Mouse (Mus musculus) heart, embryonic 16.5 days (tissue): ENCODE measurements around the gene 4930558K02Rik. TPM values are rescaled to one million over a fixed set of nuclear protein-coding genes. Genes with fewer than 3 reads are reported as not detected.

Source experiments
- ATAC-seq: fragments of 200-750 bp; cut with Nextera tagmentation; replicated peaks from 2 replicates; pipeline ENCODE4 v1.8.0; 2017; ENCODE audit warnings: moderate number of reproducible peaks; ENCODE audit not compliant: insufficient read depth, low FRiP score; ENCODE audit errors: extremely low read depth
- H3K27ac ChIP-seq: fragments of 300-500 bp; sonication (generic); 2 replicates; pipeline ENCODE4 v1.5.1; 2014; ENCODE audit warnings: mild to moderate bottlenecking, low read length, control low read depth, moderate library complexity
- H3K27me3 ChIP-seq: fragments of 300-500 bp; sonication (generic); 2 replicates; pipeline ENCODE4 v1.6.1; 2014; ENCODE audit warnings: low read length, mixed read lengths; ENCODE audit not compliant: control insufficient read depth, insufficient read depth
- H3K36me3 ChIP-seq: fragments of 300-500 bp; sonication (generic); 2 replicates; pipeline ENCODE4 v1.6.1; 2014; ENCODE audit not compliant: control insufficient read depth, insufficient read depth
- H3K4me1 ChIP-seq: fragments of 300-500 bp; sonication (generic); 2 replicates; pipeline ENCODE4 v1.6.1; 2014; ENCODE audit warnings: low read length, mixed read lengths; ENCODE audit not compliant: control insufficient read depth, insufficient read depth
- H3K4me2 ChIP-seq: fragments of 300-500 bp; sonication (generic); 2 replicates; pipeline ENCODE4 v1.6.1; 2014; ENCODE audit warnings: low read depth, mild to moderate bottlenecking, control low read depth, low read length
- H3K4me3 ChIP-seq: fragments of 300-500 bp; sonication (generic); 2 replicates; pipeline ENCODE4 v1.5.1; 2014; ENCODE audit warnings: mild to moderate bottlenecking, control low read depth, low read length
- H3K9ac ChIP-seq: fragments of 300-500 bp; sonication (generic); 2 replicates; pipeline ENCODE4 v1.6.1; 2014; ENCODE audit warnings: low read length, control low read depth
- H3K9me3 ChIP-seq: fragments of 300-500 bp; sonication (generic); replicated peaks from 2 replicates; pipeline ENCODE4 v1.6.1; 2016; ENCODE audit warnings: low read length; ENCODE audit not compliant: control insufficient read depth
- WGBS: fragments of 180-500 bp; shearing (Covaris S2); extraction: QIAGEN DNeasy Blood & Tissue Kit; methylation state at CpG from one replicate; pipeline ENCODE4 v1.1.7; 2014; 5-methylcytosine and 5-hydroxymethylcytosine counted together
- polyA plus RNA-seq: library from polyadenylated mRNA; unstranded; fragments of >200 nt; fragmentation: Nextera tagmentation; extraction: Ambion mirVana; gene quantifications from 2 replicates; pipeline ENCODE4 v1.2.1, GENCODE M21; 2015

The 4930558K02Rik gene
- polyA plus RNA-seq, 1 experiment from 2014 or later = not detected

GRCm38 (mm10) chr1:161980626-161981298, 1.3 kb upstream of the 4930558K02Rik start:
- Histone ChIP-seq H3K27me3 (no peaks in the 10 kb centered on the region), H3K9me3 (no peaks in the 10 kb centered on the region), H3K4me2 (no peak overlapping the region), H3K4me3 (no peak overlapping the region), H3K4me1 (0 out of 2 replicates have a peak, but pooled peaks cover 5% of the 10 kb centered on the region), H3K9ac (no peak overlapping the region), H3K36me3 (no peaks in the 10 kb centered on the region), H3K27ac (no peak overlapping the region)
- ATAC-seq = no peak
- 73% methylated on average over 9 of the region's 9 CpGs for WGBS

GRCm38 (mm10) chr1:161980046-161980445, 610 bp upstream of the 4930558K02Rik start:
- 0 out of 2 replicates have a peak, but pooled peaks cover 5% of the 10 kb centered on the region for H3K4me1 ChIP-seq
- H3K9ac ChIP-seq = no peak overlapping the region
- no peaks in the 10 kb centered on the region for H3K27me3 ChIP-seq
- no peak overlapping the region for H3K4me2 ChIP-seq
- H3K27ac ChIP-seq = no peak overlapping the region
- H3K36me3 ChIP-seq = no peaks in the 10 kb centered on the region
- no peak overlapping the region for H3K4me3 ChIP-seq
- H3K9me3 ChIP-seq = no peaks in the 10 kb centered on the region
- no peak for ATAC-seq
- 82% methylated on average over 2 of the region's 2 CpGs for WGBS

DNA sequence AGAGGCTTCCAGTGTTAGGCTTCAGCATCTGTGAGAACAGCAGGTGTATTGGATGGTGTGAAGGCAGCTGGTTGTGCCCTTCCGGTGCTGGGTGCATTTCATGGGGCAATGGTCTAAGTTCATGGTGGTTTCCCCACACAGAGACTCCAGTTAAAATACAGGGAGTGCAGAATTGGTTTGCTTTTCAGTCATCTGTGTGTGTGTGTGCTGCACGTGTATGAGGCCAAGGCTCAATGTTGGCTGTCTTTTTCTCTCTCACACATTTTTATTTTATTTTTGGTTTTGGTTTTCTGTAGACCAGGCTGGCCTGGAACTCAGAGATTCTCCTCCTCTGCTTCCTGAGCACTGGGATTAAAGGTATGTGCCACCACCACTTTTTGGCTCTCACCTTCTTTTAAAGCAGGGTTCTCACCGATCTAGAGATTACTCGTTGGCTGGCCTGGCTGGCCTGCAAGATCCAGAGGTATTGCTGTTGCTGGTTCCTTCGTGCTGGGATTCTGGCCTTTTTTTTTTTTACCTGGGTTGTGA, 1.2 kb downstream of the 4930558K02Rik start:
- Histone ChIP-seq H3K9me3 (no peaks in the 10 kb centered on the region), H3K27ac (no peak overlapping the region), H3K27me3 (no peaks in the 10 kb centered on the region), H3K4me3 (no peak overlapping the region), H3K4me2 (no peak overlapping the region), H3K9ac (no peak overlapping the region), H3K4me1 (no peaks in the 10 kb centered on the region), H3K36me3 (no peaks in the 10 kb centered on the region)
- no peak for ATAC-seq
- 82% methylated on average over 5 of the region's 5 CpGs for WGBS

DNA sequence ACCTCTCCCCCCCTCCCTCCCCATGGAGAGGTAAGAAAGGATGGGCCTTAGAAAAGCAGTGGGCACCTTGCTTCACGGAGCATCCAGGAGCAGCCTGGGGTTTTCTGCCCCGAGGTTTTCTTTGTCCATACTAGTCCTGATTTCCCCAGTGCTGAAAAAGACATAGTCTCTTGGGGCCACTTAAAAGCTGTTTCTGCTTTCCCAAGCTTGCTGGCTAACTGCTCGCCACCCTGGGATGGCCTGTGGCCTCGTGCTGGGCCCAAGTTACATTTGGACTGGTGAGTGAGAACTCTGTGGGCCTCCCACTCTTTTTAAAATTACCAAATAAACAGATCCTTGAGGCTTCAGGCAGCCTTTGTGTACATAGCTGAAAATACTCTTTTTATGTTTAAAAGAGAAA, 2.1 kb downstream of the 4930558K02Rik start:
- Histone ChIP-seq H3K4me1 (no peaks in the 10 kb centered on the region), H3K9ac (no peak overlapping the region), H3K4me3 (no peak overlapping the region), H3K27ac (no peak overlapping the region), H3K27me3 (no peaks in the 10 kb centered on the region), H3K4me2 (no peak overlapping the region), H3K36me3 (no peaks in the 10 kb centered on the region), H3K9me3 (no peaks in the 10 kb centered on the region)
- WGBS = 73% methylated on average over 4 of the region's 4 CpGs
- ATAC-seq = no peak

- no peak overlapping the region for H3K4me2 ChIP-seq
Observed at GRCm38 (mm10) chr1:161976255-161977182, 2.9 kb downstream of the 4930558K02Rik start.

DNA sequence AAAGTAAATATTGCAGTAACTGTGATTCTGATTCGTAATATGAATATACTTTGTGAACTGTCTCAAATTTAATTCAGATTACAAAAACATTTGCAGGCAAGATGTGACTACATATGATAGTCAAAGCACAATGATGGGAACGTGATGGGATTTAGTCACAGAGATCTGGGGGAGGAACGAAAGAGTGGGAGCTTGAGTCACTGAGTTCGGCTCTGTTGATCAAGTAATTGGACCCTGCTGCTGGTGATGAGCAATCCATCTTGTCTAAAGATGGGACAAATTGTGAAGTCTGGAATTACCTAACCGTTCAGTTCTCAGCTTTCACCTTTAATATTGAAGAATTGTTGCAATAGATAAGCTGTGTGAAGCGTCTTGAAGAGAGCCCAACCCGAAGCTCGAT, 7.2 kb downstream of the 4930558K02Rik start:
- no peaks in the 10 kb centered on the region for H3K27me3 ChIP-seq
- ATAC-seq = no peak
- no peak overlapping the region for H3K27ac ChIP-seq
- no peak overlapping the region for H3K4me2 ChIP-seq
- WGBS = 85% methylated on average over 8 of the region's 8 CpGs
- peaks cover 15% of the 10 kb centered on the region for H3K4me1 ChIP-seq
- H3K9me3 ChIP-seq = no peaks in the 10 kb centered on the region
- H3K36me3 ChIP-seq = peaks cover 7% of the 10 kb centered on the region; the same call in 1 of the 2 replicates
- H3K9ac ChIP-seq = no peak overlapping the region
- no peak overlapping the region for H3K4me3 ChIP-seq

More at GRCm38 (mm10) chr1:161976255-161977182, 2.9 kb downstream of the 4930558K02Rik start:
- Histone ChIP-seq H3K4me3 (no peak overlapping the region), H3K9ac (no peak overlapping the region), H3K27ac (no peak overlapping the region), H3K36me3 (no peaks in the 10 kb centered on the region), H3K9me3 (no peaks in the 10 kb centered on the region), H3K4me1 (no peaks in the 10 kb centered on the region), H3K27me3 (no peaks in the 10 kb centered on the region)
- whole genome bisulfite sequencing = 41% methylated on average over 16 of the region's 16 CpGs
- ATAC-seq = peak; percentile 73

DNA sequence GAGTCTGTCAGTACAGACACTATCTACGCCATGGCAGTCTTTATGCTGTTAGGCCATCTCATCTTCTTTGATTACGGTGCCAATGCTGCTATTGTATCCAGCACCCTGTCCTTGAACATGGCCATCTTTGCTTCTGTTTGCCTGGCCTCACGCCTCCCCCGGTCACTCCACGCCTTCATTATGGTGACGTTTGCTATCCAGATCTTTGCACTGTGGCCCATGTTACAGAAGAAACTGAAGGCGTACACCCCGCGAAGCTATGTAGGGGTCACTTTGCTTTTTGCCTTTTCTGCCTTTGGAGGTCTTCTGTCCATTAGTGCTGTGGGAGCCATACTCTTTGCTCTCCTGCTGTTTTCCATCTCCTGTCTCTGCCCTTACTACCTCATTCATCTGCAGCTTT, 8.6 kb downstream of the 4930558K02Rik start:
- no peaks in the 10 kb centered on the region for H3K27me3 ChIP-seq
- no peak overlapping the region for H3K4me2 ChIP-seq
- no peak overlapping the region for H3K4me3 ChIP-seq
- no peak overlapping the region for H3K9ac ChIP-seq
- no peak overlapping the region for H3K27ac ChIP-seq
- no peak for ATAC-seq
- peaks cover 15% of the 10 kb centered on the region for H3K4me1 ChIP-seq
- peaks cover 7% of the 10 kb centered on the region; the same call in 1 of the 2 replicates for H3K36me3 ChIP-seq
- no peaks in the 10 kb centered on the region for H3K9me3 ChIP-seq
- 94% methylated on average over 9 of the region's 9 CpGs for WGBS

DNA sequence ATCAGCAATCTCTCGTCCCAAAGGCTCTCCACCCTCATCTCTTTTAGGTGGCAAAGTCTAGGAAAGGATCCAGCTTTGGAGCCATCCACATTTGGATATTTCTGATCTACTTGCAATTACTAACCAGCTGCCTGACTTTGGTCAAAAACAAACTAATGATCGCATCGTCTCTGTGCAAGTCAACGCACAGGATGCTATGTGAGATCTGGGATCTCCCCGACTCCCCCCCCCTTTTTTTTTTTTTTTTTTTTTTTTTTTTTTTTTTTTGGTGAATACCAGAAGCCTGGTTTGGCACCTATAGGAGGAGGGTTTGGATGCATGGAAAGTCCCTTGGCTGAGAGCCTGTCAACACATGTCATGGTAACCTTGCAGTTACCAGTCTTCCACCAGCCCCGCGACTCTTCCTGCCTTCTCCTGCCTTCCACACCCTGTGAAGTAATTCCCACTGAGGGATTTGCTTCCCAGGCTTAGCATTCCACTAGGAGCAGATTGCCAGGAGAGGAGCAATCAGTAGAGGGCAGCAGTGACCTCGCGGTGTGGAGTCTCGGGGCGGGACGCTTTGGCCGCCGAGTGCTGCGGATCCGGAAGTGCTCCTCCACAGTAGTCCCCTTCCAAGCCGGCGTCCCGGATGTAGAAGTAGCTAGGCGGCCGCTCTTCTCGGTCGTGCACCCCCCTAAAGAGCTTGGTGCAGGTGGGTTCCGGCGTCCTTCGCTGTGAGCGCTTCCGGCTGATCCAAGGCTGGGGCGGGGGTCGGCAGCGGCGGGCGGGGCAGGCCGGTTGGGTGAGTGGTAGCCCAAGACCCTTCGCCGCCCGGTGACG, 10.6 kb downstream of the 4930558K02Rik start, which contains the start of gene Pigc:
Gene Pigc (plus strand): TSS at position 598 of the 819 bp plus-strand sequence.
- ATAC-seq = peak; percentile 98
- Histone ChIP-seq H3K9ac (peak within 1 kb of the TSS; percentile 91), H3K36me3 (peaks cover 7% of the 10 kb centered on the region; the same call in 1 of the 2 replicates), H3K4me1 (peaks cover 15% of the 10 kb centered on the region), H3K27ac (peak within 1 kb of the TSS; percentile 84), H3K27me3 (no peaks in the 10 kb centered on the region), H3K9me3 (no peaks in the 10 kb centered on the region), H3K4me3 (peak within 1 kb of the TSS; percentile 91), H3K4me2 (peak within 1 kb of the TSS; percentile 75)
- 2% methylated on average over 38 of the region's 38 CpGs for WGBS
